Mouse (Mus musculus) embryonic facial prominence, embryonic 12.5 days (tissue): ENCODE measurements around the gene Tada1. TPM values are rescaled to one million over a fixed set of nuclear protein-coding genes. Genes with fewer than 3 reads are reported as not detected.

Experiments used
- ATAC-seq: fragments of 200-750 bp; cut with Nextera tagmentation; 2 replicates; pipeline ENCODE4 v1.8.0; 2017; ENCODE audit not compliant: insufficient number of reproducible peaks, insufficient read depth, low FRiP score, low TSS enrichment
- H3K27ac ChIP-seq: fragments of 300-500 bp; sonication (generic); 2 replicates; pipeline ENCODE4 v1.5.1; 2016; ENCODE audit warnings: mild to moderate bottlenecking
- H3K27me3 ChIP-seq: fragments of 300-500 bp; sonication (generic); 2 replicates; pipeline ENCODE4 v1.6.1; 2016; ENCODE audit warnings: mild to moderate bottlenecking, moderate library complexity
- H3K36me3 ChIP-seq: fragments of 300-500 bp; sonication (generic); 2 replicates; pipeline ENCODE4 v1.6.1; 2016; ENCODE audit warnings: mild to moderate bottlenecking
- H3K4me1 ChIP-seq: fragments of 300-500 bp; sonication (generic); 2 replicates; pipeline ENCODE4 v1.6.1; 2016
- H3K4me2 ChIP-seq: fragments of 300-500 bp; sonication (generic); replicated peaks from 2 replicates; pipeline ENCODE4 v1.6.1; 2016; ENCODE audit warnings: mild to moderate bottlenecking, moderate library complexity
- H3K4me3 ChIP-seq: fragments of 300-500 bp; sonication (generic); 2 replicates; pipeline ENCODE4 v1.5.1; 2016; ENCODE audit warnings: mild to moderate bottlenecking
- H3K9ac ChIP-seq: fragments of 300-500 bp; sonication (generic); 2 replicates; pipeline ENCODE4 v1.6.1; 2016; ENCODE audit warnings: mild to moderate bottlenecking, moderate library complexity
- H3K9me3 ChIP-seq: fragments of 300-500 bp; sonication (generic); 2 replicates; pipeline ENCODE4 v1.6.1; 2016; ENCODE audit warnings: mild to moderate bottlenecking, moderate library complexity
- WGBS: fragments of 180-500 bp; shearing (Covaris S2); methylation state at CpG from one replicate; pipeline ENCODE4 v1.1.7; 2016; 5-methylcytosine and 5-hydroxymethylcytosine counted together
- polyA plus RNA-seq: library from polyadenylated mRNA; unstranded; fragments of >200 nt; fragmentation: Nextera tagmentation; extraction: Ambion mirVana; gene quantifications from 2 replicates; pipeline ENCODE4 v1.2.1, GENCODE M21; 2016

The Tada1 gene
- polyA plus RNA-seq, 1 experiment from 2014 or later = 66.0 TPM

DNA sequence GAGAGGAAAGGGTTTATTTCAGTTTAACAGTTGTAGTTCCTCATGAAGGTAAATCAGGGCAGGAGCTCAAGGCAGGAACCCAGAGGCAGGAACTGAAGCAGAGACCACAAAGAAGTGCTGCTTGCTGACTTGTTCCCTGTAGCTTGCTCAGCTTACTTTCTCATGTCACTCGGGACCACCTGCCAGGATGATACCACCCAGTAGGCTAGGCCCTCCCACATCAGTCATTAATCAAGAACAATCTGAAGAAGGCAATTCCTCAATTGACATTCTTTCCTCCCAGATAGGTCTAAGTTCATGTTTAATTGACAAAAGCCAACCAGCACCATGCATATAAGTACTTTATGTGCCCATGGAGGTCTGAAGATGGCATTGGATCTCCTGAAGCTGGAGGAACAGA lies 32.6 kb downstream of the Tada1 start:
- WGBS = 100% methylated on average over 1 of the region's 1 CpGs
- H3K36me3 ChIP-seq = peaks cover 12% of the 10 kb centered on the region
- no peak overlapping the region for H3K4me3 ChIP-seq
- no peak overlapping the region for H3K4me2 ChIP-seq
- peaks cover 13% of the 10 kb centered on the region for H3K4me1 ChIP-seq
- H3K9me3 ChIP-seq = peaks cover 12% of the 10 kb centered on the region
- H3K27ac ChIP-seq = no peak overlapping the region
- H3K9ac ChIP-seq = no peak overlapping the region
- no peak for ATAC-seq
- no peaks in the 10 kb centered on the region for H3K27me3 ChIP-seq

DNA sequence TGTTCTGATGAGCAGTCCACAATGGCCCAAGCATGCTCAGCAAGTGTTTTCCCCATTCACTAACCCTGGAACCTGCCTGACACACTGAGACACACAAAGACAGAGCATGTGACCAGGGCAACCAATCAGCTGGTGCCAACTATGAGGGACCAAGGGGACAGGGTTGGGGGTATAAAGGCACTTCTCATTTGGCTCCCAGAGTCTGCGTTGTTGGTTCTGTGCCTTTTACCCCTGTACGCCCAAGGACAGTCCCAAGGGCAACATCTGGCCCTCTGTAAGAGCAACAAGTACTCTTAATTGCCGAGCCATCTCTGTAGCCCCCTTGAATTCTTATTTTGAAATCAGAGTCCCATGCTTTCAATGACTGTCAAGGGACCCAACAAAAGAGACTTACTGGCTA lies 33.4 kb downstream of the Tada1 start:
- no peak overlapping the region for H3K9ac ChIP-seq
- 91% methylated on average over 3 of the region's 3 CpGs for WGBS

GRCm38 (mm10) chr1:166429053-166429452 lies 50.2 kb downstream of the Tada1 start:
- ATAC-seq = no peak
- 55% methylated on average over 3 of the region's 3 CpGs for WGBS
- H3K4me2 ChIP-seq = no peak overlapping the region

More for the DNA sequence above, 33.4 kb downstream of the Tada1 start:
- peaks cover 6% of the 10 kb centered on the region; the same call in 1 of the 2 replicates for H3K36me3 ChIP-seq
- no peak for ATAC-seq
- H3K9me3 ChIP-seq = peaks cover 12% of the 10 kb centered on the region
- no peaks in the 10 kb centered on the region for H3K27me3 ChIP-seq
- H3K4me2 ChIP-seq = no peak overlapping the region
- H3K4me3 ChIP-seq = no peak overlapping the region
- H3K27ac ChIP-seq = no peak overlapping the region
- peaks cover 13% of the 10 kb centered on the region for H3K4me1 ChIP-seq

DNA sequence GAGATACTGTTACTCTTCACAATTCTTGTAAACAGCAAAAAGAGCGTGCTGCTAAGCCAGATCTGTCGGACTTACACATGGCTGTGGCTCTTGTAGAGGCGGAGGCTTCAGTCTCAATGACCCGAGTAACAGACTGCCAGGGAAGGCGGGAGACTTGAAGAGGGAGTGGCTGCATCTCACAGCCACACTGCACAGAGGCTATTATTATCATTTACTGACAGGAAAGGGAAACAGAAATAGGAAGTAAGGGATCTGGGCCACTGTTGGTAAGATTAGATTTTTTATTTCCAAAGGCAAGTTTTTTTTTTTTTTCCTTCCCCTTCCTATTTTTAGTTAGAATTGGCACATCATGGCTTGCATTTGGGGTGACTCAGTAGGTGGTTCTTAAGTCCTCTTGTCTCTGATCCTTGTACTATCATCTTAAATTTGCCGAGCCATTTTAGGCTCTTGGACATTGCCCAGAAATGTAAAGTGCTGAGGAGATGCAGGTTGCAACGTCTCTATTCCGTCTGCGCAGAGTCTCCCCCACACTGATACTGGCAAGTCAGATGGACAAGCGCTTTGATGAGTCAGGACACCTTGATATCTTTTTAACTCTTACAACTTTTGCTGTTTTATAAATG lies 51.0 kb downstream of the Tada1 start:
- no peak for ATAC-seq
- Histone ChIP-seq H3K9ac (no peak overlapping the region), H3K27ac (no peak overlapping the region), H3K36me3 (no peaks in the 10 kb centered on the region), H3K4me2 (no peak overlapping the region), H3K4me1 (no peaks in the 10 kb centered on the region), H3K4me3 (no peak overlapping the region), H3K9me3 (no peaks in the 10 kb centered on the region), H3K27me3 (no peaks in the 10 kb centered on the region)
- 60% methylated on average over 10 of the region's 10 CpGs for WGBS

More at GRCm38 (mm10) chr1:166429053-166429452, 50.2 kb downstream of the Tada1 start:
- H3K4me3 ChIP-seq = no peak overlapping the region
- no peak overlapping the region for H3K9ac ChIP-seq
- H3K27me3 ChIP-seq = no peaks in the 10 kb centered on the region
- H3K4me1 ChIP-seq = no peaks in the 10 kb centered on the region
- H3K36me3 ChIP-seq = no peaks in the 10 kb centered on the region
- H3K9me3 ChIP-seq = no peaks in the 10 kb centered on the region
- no peak overlapping the region for H3K27ac ChIP-seq

- ATAC-seq = no peak
- H3K9ac ChIP-seq = no peak overlapping the region
- no peaks in the 10 kb centered on the region for H3K36me3 ChIP-seq
- H3K4me2 ChIP-seq = no peak overlapping the region
- H3K27me3 ChIP-seq = no peaks in the 10 kb centered on the region
- no peaks in the 10 kb centered on the region for H3K4me1 ChIP-seq
- no peak overlapping the region for H3K27ac ChIP-seq
- 72% methylated on average over 6 of the region's 6 CpGs for WGBS
- no peaks in the 10 kb centered on the region for H3K9me3 ChIP-seq
- H3K4me3 ChIP-seq = no peak overlapping the region
Measured at GRCm38 (mm10) chr1:166439426-166439825, 60.5 kb downstream of the Tada1 start.

DNA sequence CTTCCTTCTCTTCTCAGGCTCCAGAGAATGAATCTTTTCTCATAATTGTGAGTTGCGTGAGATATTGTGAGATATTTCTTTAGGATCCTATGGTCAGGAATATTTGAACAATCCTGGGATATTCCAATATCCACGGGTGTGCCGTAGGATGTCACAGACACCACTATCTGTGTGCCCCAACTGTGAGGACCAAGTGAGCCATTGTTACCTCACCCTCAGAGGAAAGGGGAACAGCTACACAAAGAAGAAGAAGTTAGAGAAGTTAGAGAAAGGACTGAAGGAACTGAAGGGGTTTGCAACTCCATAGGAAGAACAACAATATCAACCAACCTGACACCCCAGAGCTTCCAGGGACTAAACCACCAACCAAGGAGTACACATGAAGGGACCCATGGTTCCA lies 63.1 kb downstream of the Tada1 start:
- ATAC-seq = no peak
- Histone ChIP-seq H3K27me3 (no peaks in the 10 kb centered on the region), H3K9me3 (no peaks in the 10 kb centered on the region), H3K4me3 (no peak overlapping the region), H3K36me3 (no peaks in the 10 kb centered on the region), H3K4me2 (no peak overlapping the region), H3K27ac (no peak overlapping the region), H3K4me1 (no peaks in the 10 kb centered on the region), H3K9ac (no peak overlapping the region)
- 86% methylated on average over 3 of the region's 3 CpGs for WGBS

Other genes starting within 250 kb of the Tada1 start
- 0.10 and 0.26 TPM in 2 replicates for gene Gpa33, start 248.9 kb upstream of the Tada1 start, polyA plus RNA-seq
- 0.10 TPM in 1 of 2 replicates, not detected in the other for gene Mael, start 140.3 kb upstream of the Tada1 start, polyA plus RNA-seq
- 1.1 and 1.2 TPM in 2 replicates for gene Ildr2, start 125.0 kb upstream of the Tada1 start, polyA plus RNA-seq
- 27.8 and 31.0 TPM in 2 replicates for gene Pogk, start 30.8 kb downstream of the Tada1 start, polyA plus RNA-seq
- gene Gm4846, start 118.5 kb downstream of the Tada1 start, polyA plus RNA-seq = 0.12 TPM in 1 of 2 replicates, not detected in the other